Mouse (Mus musculus) adrenal gland, adult 2 months (tissue): ENCODE measurements around the gene Kcnj14. TPM values are rescaled to one million over a fixed set of nuclear protein-coding genes. Genes with fewer than 3 reads are reported as not detected.

Experiments
- DNase-seq: peaks from one replicate; pipeline ENCODE4 v3.0.0; 2021
- polyA plus RNA-seq: library from polyadenylated mRNA; depleted of rRNA; stranded (reverse); fragments of >200 nt; gene quantifications from 2 replicates; pipeline ENCODE4 v1.2.3, GENCODE M21; 2012
- total RNA-seq, 2 experiments: library from RNA; stranded (reverse); gene quantifications; 2 replicates each; pipeline ENCODE4 v1.2.3; 2021

The Kcnj14 gene
- total and polyA plus RNA-seq, 3 experiments: 0.20 to 1.8 TPM; not detected in 1

DNA sequence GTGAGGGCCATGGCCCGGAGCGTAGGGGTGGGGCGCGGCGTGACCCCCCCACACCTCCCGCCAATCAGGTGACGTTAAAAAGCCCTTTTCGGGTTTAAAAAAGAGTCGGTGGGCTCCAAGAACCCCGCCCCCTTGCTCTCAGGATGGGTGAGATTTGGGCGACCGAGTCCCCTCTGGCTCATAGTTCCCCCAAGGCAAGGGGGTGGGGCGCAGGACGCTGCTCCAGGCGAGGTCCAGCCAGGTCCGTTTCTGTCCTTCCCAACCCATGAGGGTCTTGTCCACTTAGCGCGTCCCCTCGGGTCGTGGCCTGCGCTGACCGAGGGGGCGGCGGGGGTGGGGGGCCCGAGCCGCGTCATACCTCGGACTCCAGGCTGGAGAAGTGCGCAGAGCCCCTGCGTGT is 7.8 kb upstream of the Kcnj14 start:
- DNase-seq: no peak

DNA sequence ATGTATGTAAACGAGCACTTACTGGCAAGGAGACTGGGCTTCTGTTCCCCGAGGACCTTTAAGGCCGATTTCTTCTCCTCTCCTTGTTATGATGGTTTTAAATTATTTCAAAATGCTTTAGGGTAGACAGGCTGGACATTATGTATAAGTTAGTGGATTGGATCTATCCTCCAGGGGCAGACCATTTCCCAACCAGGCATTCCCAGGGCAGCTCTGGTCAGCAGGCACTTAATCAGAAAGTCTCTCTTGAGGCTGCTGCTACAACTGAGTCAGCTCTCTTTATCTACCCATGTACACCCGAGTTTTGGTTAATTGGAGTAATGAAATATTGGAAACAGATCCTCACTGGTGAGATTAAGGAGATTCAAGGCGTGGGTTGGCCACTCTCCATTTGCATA is 6.5 kb upstream of the Kcnj14 start:
- no peak for DNase-seq

DNA sequence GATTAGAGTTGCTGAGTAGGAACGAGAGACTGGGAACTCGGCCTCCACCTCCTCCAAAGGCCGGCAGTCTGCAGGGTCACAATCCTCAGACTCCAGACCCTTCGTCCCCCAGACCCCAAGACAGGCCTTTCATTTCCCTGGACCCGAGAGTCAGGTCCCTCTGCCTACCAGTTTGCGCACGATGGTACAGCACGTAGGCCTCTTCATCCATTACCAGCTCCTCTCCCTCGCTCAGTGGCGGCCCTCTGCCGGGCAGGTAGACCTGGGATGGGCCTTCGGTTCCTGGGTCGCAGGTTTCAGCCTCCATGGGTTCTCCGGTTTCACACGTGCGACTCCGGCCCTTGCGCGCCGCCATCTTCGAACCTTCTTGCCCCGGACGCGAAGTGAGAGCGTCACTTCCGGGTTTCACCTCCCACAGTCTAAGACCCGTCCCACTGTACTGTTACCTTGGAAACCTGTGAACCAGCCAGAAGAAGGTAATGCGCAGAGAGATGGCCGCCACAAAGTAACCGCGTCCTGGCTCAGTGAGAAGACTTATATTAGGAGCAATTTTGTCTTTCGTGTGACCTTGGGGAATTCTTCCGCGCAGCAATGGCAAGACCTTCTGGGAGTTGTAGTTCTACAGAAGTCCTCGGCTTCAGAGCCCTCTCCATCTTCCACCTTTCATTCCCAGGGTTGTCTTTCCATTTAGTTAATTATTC is 6.0 kb upstream of the Kcnj14 start, which contains the start of gene Grwd1:
TSS of gene Grwd1 (minus strand) at position 518 of the 701 bp plus-strand sequence.
- DNase-seq: peak; percentile 90

DNA sequence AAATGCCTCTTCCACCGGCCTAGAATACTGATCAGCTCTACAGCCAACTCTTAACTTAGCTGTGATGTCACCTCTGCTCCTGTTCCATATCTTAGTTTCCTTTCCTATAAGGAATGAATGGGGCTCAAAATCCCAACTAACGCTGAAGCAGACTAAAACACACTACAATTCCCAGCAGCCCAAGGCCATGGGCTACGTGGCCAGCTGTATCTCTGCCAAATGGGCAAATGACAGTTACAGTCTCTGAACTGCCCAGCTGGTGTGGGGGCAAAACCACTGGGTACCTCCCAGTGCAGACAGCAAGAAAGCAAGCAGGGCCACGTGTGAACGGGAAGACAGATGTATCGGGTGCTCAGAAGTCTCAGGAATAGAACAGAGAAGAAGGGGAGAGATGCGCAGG is 2.0 kb upstream of the Kcnj14 start:
- DNase-seq: no peak

DNA sequence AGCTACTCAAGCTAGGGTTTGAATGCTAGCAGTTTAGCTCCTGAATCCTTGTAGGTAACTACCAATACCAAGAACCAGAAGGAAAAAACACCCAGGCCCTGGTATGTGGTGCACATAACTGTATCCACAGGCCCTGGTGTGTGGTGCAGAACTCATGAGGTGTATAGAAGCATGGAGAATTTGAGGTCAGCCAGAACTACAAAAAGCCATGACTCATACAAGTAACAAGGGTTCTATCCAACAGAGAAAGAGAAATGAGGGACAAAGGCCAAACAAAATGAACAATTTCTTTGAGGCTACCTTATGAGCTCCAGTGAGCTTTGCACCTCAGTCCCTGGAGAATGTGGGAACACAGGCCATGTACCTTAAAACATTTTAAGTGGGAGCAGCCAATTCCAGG is 3.7 kb downstream of the Kcnj14 start:
- DNase-seq: no peak

DNA sequence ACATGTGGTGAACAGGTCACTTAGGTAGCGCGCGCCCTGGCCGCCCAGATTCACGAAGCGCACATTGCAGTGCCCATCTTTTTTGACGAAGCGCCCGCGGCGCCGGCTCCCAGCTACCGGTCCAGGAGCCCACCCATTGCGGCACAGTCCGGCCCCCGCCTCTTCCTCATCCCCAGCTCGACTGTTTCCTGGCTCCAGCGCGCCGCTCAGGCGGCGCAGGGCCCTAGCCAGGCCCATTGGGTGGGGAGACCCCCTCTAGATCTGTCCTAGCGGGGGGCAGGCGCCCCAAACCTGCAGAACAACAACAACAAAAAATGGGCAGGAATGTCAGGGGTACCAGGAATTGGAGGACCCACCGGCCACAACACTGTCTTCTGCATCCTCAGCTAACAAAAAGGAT is 4.7 kb downstream of the Kcnj14 start:
- DNase-seq: no peak

DNA sequence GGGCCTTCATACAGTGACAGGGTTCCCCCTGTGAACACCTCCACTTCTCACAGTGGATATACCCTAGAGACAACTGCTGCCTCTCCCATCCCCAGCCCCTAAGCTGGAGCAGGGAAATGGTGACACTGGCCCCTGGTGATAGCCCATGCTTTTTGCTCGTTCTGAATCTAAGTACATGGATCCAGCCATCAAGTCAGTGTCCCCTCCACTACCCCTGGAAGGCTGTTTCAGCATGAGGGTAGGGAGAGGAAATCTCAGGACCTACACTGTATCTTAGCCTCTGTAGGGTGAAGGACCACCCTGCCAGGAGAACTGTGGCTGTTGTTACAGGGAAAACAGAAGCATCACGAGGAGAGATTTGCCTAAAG is 8.6 kb downstream of the Kcnj14 start:
- no peak for DNase-seq

DNA sequence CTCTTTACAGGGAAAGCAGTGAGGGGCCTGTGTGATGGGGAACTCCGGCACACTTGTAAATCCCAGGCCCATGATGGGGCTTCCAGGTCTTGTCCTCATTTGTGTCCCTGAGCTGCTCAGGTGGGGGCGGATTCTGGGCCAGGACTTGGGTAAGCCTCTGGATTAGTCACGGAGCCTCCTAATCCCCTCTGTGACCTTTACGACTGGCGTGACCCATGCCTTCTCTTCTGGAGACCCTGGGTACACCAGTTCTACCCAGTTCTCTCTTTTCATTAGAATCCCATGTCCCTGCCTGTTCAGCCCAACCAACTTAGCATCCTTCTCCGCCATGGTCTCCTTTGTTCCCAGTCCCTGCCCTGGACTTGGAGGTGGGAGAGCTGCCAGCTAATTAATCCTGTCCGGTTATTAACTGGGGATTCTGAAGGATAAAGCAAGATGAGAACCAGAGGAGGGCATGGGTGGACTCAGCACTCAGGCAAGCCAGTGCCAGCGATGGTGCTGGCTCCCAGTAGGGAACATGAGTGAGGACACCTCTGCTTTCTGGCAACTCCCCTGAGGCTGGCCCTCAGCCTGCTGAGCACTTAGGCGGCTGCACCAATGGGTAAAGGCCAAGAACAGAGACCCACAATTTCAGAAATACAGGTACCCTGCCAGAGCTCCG is 9.1 kb downstream of the Kcnj14 start:
- no peak for DNase-seq

DNA sequence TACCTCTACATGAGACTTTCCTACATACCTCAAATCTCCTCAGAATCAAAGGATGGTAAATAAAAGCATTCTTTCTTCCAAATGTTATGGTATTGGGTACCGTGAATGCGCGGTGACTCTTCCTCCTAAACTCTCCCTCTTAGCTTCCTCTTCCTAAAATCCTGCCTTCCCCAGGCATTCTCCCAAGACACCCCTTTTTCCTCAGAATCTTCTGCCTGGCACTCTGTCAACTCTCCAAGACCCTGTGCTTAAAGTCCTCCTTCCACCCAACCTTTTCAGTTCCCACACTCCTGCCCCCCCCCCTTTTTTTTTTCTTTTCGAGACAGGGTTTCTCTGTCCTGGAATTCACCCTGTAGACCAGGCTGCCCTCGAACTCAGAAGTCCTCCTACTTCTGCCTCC is 9.7 kb downstream of the Kcnj14 start:
- DNase-seq: no peak

DNA sequence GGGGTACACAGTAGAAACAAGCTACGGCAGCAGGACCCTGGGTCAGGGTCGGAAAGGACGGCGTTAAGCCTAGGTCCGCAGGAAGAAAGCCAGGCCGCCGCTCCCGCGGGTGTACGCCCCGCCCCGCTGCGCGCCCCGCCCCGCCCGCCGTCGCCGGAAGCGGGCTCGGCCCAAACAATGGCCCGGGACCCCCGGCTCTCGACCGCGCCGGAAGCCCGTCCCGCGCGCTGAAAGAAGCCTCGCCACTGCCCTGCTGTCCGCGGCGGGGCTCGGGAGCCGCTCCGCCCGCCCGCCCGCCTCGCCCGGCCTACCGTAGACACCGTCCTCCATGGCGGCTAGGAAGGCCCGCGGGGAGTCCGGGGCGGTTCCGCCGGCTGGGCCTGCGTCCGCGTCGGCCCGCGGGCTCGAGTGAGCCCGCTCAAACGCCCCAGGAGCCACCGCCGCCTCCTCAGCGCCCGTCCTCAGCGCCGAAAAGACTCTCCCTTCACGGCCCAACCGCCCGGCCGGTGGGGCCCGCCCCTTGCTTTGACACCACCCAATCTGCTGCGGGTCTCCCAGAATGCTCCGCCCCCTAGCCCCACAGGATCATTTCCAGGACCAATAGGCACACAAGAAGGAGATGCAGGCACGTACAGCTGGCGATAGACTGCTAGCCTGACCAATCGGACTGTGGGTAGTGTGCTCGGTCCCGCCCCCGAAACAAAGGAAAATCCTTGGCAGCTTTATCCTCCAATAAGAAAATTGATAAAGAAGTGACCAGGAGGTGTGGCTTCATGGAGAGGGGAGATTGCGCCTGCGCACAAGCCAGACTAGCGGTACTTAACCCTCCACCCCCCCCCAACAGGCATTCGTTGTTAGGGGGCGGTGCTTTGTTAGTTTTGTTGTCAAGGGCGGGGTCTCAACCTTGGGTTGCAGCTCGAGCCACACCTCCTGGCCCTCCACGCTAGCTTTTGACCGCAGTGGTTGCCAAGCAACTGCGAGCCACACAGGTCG is 10.5 kb downstream of the Kcnj14 start, which contains the start of gene Cyth2:
TSS of gene Cyth2 (minus strand) at position 795 of the 993 bp plus-strand sequence.
- peak; percentile 99 for DNase-seq

DNA sequence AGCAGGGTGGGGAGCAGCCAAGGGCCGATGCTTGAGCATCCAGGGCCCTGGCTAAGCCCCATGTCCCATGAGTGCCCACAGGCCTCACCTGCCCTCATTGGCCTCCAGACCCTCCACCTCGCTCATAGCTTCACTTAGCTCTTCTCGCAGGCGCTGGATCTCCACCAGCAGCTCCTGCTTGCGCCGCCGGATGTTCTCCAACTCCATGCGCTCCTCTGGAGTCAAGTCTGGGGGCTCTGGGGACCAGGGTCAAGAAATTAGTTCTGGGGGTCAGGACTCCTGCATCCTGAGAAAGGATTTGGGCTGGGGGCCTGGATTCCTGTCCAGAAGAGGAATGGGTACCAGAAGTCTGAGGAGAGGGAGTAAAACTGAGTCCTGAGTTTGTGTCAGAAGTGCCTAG is 11.7 kb downstream of the Kcnj14 start:
- DNase-seq: no peak

DNA sequence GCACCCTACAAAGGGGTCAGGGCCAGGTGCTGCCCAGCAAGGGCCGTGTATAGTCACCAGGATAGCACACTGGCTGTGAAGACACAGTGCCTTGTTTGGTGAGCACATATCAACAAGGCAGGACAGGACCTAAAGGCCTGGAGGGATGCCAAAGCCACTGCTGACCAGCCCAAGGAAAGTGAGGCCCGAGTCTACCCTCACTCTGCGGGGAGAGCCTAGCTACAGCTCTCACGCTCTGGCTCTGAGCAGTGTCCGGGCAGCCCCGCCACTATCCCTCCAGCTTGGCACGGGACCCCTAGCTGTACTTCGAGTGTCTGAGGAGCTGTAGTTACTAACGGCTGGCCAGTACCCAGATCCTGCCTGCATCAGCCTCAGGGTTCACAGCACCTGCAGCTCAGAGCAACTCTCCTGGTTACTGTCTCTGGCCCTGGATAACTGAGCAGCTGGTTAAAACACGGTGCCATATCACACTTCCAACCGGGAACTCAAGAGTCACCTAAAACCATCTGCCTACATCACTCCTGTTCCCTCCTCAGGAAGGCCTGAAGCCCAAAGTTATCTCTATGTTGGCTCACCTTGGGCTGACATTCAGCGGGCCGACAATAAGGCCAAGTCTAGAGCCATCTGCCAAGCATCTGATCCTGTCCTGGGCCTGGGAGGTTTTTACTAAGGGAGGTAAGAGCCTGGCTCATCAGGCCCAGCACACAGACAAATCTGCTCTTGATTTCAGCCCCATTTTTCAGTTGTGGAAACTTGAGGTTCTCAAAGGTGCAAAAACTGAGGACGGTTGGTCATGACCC is 15.1 kb downstream of the Kcnj14 start:
- DNase-seq: no peak

DNA sequence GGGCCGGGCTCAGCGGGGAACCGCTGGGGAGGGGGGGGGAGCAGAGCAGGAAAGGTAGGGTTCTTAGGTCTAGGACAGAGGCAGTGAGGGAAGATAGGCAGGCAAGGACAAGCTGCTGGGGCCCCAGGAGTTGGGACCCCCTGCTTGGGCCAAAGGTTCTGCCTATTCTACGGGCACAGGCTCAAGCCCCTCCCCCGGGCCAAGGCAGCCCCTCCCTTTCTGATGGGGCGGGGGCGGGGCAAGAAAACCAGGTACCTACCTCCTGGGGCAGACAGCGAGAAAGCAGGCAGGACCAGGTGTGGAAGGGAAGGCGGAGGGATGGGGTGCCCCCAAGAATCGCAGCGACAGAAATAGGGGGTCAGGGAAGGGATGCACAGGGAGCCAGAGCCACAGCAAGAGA is 16.1 kb downstream of the Kcnj14 start:
- no peak for DNase-seq

DNA sequence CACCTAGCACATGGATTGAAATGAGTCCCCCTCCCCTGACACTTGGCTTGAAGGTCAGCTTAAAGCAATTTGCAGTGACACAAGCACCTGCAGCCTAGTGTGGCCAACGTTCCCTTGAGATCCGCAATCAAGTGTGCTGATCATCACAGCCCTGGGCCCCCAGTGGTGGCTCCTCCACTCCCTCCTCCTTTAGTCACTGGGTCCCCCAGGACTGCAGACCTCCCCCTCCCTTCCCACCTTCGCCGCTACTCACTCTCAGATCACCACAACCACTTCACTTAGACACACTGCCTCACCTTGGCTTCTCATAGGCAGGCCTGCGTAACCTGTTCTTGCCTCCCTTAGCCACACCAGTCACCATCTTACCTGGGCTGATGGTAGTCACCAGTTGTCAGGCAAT is 18.6 kb downstream of the Kcnj14 start:
- DNase-seq: no peak

DNA sequence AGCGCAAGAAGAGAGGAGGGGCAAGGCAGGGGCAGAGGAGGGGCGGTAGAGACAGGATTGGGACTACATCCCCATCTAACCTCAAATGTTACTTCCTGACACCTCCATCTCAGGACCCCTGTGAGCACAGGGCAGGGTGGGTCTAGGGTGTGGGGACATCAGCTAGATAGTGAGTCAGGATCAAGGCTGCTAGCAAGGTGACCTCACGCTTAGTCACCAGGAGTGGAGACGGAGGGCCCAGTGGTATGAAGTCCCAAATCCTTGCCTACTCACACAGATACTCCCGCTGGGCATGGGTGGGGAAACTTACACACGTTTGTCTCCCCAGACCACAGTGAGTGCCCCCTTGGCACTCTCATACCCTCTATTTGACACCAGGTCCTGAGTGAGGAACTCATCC is 22.0 kb downstream of the Kcnj14 start:
- peak; percentile 86 for DNase-seq

DNA sequence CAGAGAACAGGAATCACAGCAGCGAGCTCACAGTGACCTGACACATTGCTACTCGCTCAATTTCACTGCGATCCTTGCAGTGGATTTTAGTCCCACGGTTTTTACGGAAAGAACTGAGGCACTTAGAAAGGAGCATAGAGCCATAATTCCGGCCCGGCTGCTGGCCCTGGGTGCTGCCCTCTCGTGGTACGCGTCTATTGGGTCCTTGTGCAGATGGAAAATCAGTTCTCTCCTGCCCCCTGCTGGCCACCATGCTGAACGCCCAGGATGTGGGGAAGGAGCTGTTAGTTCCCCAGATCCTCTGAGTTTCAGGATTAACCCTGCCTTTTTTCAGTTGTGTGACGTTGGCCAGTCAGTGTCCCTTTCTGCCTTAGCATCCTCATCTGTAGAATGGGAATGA is 23.2 kb downstream of the Kcnj14 start:
- DNase-seq: peak; percentile 93

DNA sequence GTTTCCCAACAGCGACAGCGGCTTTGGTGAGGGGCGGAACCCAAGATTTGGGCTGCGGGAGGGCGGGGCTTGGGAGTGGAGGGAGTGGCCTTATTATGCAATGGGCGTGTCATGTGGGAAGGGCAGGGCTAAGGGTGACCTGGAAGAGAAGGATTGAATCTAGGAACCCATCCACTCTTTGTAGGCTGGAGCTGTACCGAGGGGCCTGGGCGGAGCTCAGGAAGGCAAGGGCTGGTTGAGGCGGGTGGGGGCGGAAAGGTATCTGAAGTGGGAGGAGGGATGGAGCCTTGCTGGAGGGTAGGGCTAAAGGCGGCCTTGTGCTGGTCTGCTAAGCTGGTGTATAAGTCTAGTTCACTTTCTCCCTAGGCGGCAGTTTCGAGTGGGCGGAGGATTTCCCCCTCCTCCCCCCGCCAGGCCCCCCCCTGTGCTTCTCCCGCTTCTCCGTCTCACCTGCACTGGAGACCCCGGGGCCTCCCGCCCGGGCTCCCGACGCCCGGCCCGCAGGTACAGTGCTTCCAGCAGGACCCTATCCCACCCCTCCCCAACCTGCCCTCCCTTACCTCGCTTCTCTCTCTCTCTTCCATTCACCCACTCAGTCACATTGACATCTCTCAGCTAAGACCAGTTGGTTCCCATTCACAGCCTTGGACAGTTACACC is 23.9 kb downstream of the Kcnj14 start:
- peak; percentile 71 for DNase-seq

DNA sequence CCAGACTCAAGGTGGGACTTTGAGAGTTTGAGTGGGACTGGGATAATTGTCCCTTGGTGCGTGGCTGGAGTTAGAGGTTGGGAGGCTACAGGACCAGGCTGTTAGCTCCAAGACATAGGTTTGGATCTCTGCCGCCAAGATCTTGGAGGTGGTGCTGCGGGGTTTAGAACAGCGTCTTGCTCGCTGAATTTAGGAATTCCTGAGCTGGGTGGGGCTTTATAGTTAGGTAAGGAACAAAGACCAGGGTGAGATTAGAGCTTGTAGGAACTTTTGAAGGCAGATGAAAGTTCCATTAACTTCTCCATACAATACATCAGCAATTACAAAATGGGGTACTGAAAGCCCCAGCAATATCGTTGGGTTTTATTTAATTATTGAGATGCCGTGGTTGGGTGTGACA is 24.6 kb downstream of the Kcnj14 start:
- no peak for DNase-seq

DNA sequence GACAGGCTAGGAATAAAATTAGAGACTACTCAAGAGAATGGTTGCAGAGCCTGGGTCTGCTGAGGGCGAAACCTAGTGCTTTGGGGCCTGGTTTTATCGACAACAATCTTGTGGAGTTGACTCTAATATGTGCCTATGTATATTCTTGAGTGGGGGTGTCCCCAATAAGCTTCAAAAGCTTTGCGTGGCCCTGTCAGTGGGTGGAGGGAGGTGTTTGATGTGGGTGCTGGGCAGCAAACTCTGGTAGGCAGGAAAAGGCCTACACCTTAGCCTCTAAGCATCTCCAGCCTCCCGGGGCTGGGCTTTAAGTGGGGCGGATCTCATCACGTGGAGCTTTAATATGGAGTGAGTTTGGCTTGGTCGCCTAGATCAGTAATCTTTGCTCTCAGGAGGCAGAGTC is 25.7 kb downstream of the Kcnj14 start:
- DNase-seq: no peak

DNA sequence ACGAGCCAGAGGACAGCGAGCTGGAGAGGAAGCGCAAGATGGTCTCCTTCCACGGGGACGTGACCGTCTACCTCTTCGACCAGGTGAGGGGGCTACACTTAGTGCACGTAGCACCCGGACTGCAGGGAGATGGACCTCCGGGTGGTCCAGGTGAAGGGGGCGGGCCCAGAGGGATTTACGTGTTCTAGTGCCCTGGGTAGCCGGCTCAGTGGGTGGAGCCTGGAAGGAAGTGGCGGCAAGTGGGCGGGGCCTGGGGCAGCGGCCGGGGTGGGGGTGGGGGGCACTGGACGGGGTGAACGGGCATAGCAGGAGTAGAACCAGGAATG is 26.1 kb downstream of the Kcnj14 start:
- peak; percentile 62 for DNase-seq
